Mouse (Mus musculus): ENCODE results near the gene Pcyox1. TPM values are rescaled to one million over a fixed set of nuclear protein-coding genes. Genes with fewer than 3 reads are reported as not detected.
"Not testable (repeated sequence)": the region's sequence is repeated elsewhere in the genome, so short reads cannot be mapped to it uniquely, and the experiment has no call there.

Pcyox1 gene
- total RNA-seq, 2 experiments from 2014 or later, result 68.1 to 69.2 TPM

- intact Hi-C loops (cut with DNase I), result loop anchor here (5.0 kb wide), 1 partner anchor 274 kb away; no protein-coding TSS in a partner anchor
- peak; percentile 65 to 79 for DNase-seq
Measured at GRCm38 (mm10) chr6:86400972-86401371, 4.0 kb upstream of the Pcyox1 start.

GRCm38 (mm10) chr6:86399995-86400394 lies 3.0 kb upstream of the Pcyox1 start:
- no peak for DNase-seq
- intact Hi-C loops (cut with DNase I), result loop anchor here (5.0 kb wide), 2 partner anchors 258 to 273 kb away; no protein-coding TSS in a partner anchor

GRCm38 (mm10) chr6:86398986-86399385 lies 2.0 kb upstream of the Pcyox1 start:
- intact Hi-C loops (cut with DNase I), result loop anchor here (5.0 kb wide), 1 partner anchor 257 kb away; no protein-coding TSS in a partner anchor
- DNase-seq, result no peak

- DNase-seq, result no peak
- intact Hi-C loops (cut with DNase I), result loop anchor here (2.0 to 5.0 kb wide), 2 partner anchors 33 to 255 kb away; partner anchors contain the start of gene Fam136a
Measured at GRCm38 (mm10) chr6:86397257-86397980, 465 bp upstream of the Pcyox1 start.

GRCm38 (mm10) chr6:86395969-86396368 lies 985 bp downstream of the Pcyox1 start:
- DNase-seq, result no peak

GRCm38 (mm10) chr6:86395021-86395420 lies 1.9 kb downstream of the Pcyox1 start:
- DNase-seq, result no peak
- intact Hi-C loops (cut with DNase I), result loop anchor here (5.0 kb wide), 1 partner anchor 253 kb away; no protein-coding TSS in a partner anchor

More at GRCm38 (mm10) chr6:86395969-86396368, 985 bp downstream of the Pcyox1 start:
- intact Hi-C loops (cut with DNase I), result loop anchor here (2.0 to 5.0 kb wide), 2 partner anchors 31 to 254 kb away; partner anchors contain the start of gene Fam136a

GRCm38 (mm10) chr6:86394078-86394720 lies 2.8 kb downstream of the Pcyox1 start:
- DNase-seq, result no peak
- intact Hi-C loops (cut with DNase I), result no loop called here

- no peak for DNase-seq
- intact Hi-C loops (cut with DNase I), result no loop called here
Measured at GRCm38 (mm10) chr6:86393187-86393586, 3.8 kb downstream of the Pcyox1 start.

- no peak for DNase-seq
- intact Hi-C loops (cut with DNase I), result no loop called here
Measured at GRCm38 (mm10) chr6:86391326-86391725, 5.6 kb downstream of the Pcyox1 start.

GRCm38 (mm10) chr6:86388461-86388860 lies 8.5 kb downstream of the Pcyox1 start:
- intact Hi-C loops (cut with DNase I), result no loop called here
- no peak for DNase-seq

- DNase-seq, result no peak
- intact Hi-C loops (cut with DNase I), result no loop called here
Measured at GRCm38 (mm10) chr6:86387313-86387712, 9.6 kb downstream of the Pcyox1 start.

GRCm38 (mm10) chr6:86385362-86386104 lies 11.4 kb downstream of the Pcyox1 start:
- intact Hi-C loops (cut with DNase I), result no loop called here
- DNase-seq, result no peak

- intact Hi-C loops (cut with DNase I), result no loop called here
- no peak for DNase-seq
Measured at GRCm38 (mm10) chr6:86384692-86385091, 12.3 kb downstream of the Pcyox1 start.

- DNase-seq, result no peak
- intact Hi-C loops (cut with DNase I), result no loop called here
Measured at GRCm38 (mm10) chr6:86383370-86383769, 13.6 kb downstream of the Pcyox1 start.

- intact Hi-C loops (cut with DNase I), result no loop called here
- no peak for DNase-seq
Measured at GRCm38 (mm10) chr6:86382551-86382950, 14.4 kb downstream of the Pcyox1 start.

- intact Hi-C loops (cut with DNase I); DNase-seq: not testable (repeated sequence)
Measured at GRCm38 (mm10) chr6:86380112-86380511, 16.8 kb downstream of the Pcyox1 start.

- DNase-seq, result no peak
- intact Hi-C loops (cut with DNase I), result no loop called here
Measured at GRCm38 (mm10) chr6:86378341-86378740, 18.6 kb downstream of the Pcyox1 start.

GRCm38 (mm10) chr6:86373556-86373955 lies 23.4 kb downstream of the Pcyox1 start:
- DNase-seq, result no peak
- intact Hi-C loops (cut with DNase I), result no loop called here

- intact Hi-C loops (cut with DNase I), result no loop called here
- DNase-seq, result no peak
Measured at GRCm38 (mm10) chr6:86371950-86372516, 24.9 kb downstream of the Pcyox1 start.

- intact Hi-C loops (cut with DNase I), result no loop called here
- peak; percentile 94 to 97 for DNase-seq
Measured at GRCm38 (mm10) chr6:86371340-86371911, 25.5 kb downstream of the Pcyox1 start.

Measured in heart, postnatal 14 days (tissue).